Mouse (Mus musculus) spleen, adult 2 months (tissue): ENCODE results near the gene Krtap15. TPM values are rescaled to one million over a fixed set of nuclear protein-coding genes. Genes with fewer than 3 reads are reported as not detected.
A peak's percentile ranks its signal among the peaks of the same experiment; 100 is the strongest.

Source experiments
- DNase-seq, 2 experiments: peaks; one replicate each; pipeline versions ENCODE4 v3.0.0 to v3.0.0-alpha.2; 2012 to 2021; ENCODE audit warnings: low spot score in 2 of 2, low read depth in 1 of 2
- H3K27ac ChIP-seq: fragments of 200-500 bp; 2 replicates; pipeline ENCODE4 v1.5.1; 2012; ENCODE audit warnings: low read length, inconsistent platforms; ENCODE audit not compliant: insufficient read depth
- H3K27me3 ChIP-seq: fragments of 200-500 bp; 2 replicates; pipeline ENCODE4 v1.6.1; 2012; ENCODE audit warnings: mild to moderate bottlenecking, moderate library complexity, low read length, inconsistent platforms; ENCODE audit not compliant: control insufficient read depth, insufficient read depth
- H3K36me3 ChIP-seq: fragments of 200-500 bp; 2 replicates; pipeline ENCODE4 v1.6.1; 2012; ENCODE audit warnings: mild to moderate bottlenecking, low read length, inconsistent platforms; ENCODE audit not compliant: control insufficient read depth, insufficient read depth
- H3K4me1 ChIP-seq: fragments of 200-500 bp; 2 replicates; pipeline ENCODE4 v1.6.1; 2011; ENCODE audit warnings: inconsistent platforms; ENCODE audit not compliant: control insufficient read depth, insufficient read depth, insufficient read length
- H3K4me3 ChIP-seq: fragments of 200-500 bp; 2 replicates; pipeline ENCODE4 v1.5.1; 2011; ENCODE audit warnings: mild to moderate bottlenecking, inconsistent platforms; ENCODE audit not compliant: insufficient read depth, insufficient read length; ENCODE audit errors: extremely low read depth
- CTCF ChIP-seq: fragments of 200-500 bp; IDR thresholded peaks from 2 replicates; pipeline ENCODE4 v1.5.1; 2011; ENCODE audit warnings: mild to moderate bottlenecking, inconsistent platforms; ENCODE audit not compliant: insufficient read depth, insufficient read length, insufficient replicate concordance; ENCODE audit errors: extremely low read depth
- POLR2A ChIP-seq: fragments of 200-500 bp; IDR thresholded peaks from 2 replicates; pipeline ENCODE4 v1.6.1; 2011; ENCODE audit warnings: low read depth, low read length, inconsistent platforms
- WGBS: fragments of 180-500 bp; shearing (Covaris S2); methylation state at CpG from one replicate; pipeline ENCODE4 v1.1.7; 2018; 5-methylcytosine and 5-hydroxymethylcytosine counted together
- polyA plus RNA-seq: library from polyadenylated mRNA; depleted of rRNA; stranded (reverse); fragments of >200 nt; gene quantifications from 2 replicates; pipeline ENCODE4 v1.2.3, GENCODE M21; 2012

The Krtap15 gene
- polyA plus RNA-seq, 1 experiment, result not detected

- Histone ChIP-seq H3K36me3 (no peaks in the 10 kb centered on the region), H3K4me3 (no peak overlapping the region), H3K27me3 (no peaks in the 10 kb centered on the region), H3K4me1 (no peaks in the 10 kb centered on the region), H3K27ac (no peak overlapping the region)
- no peak for DNase-seq
- TF ChIP-seq POLR2A, result no peak
- no peak for TF ChIP-seq CTCF
- 86% methylated on average over 3 of the region's 3 CpGs for WGBS
Observed at GRCm38 (mm10) chr16:88826978-88827377, 7.0 kb downstream of the Krtap15 start.

- H3K36me3 ChIP-seq, result no peaks in the 10 kb centered on the region
- no peak overlapping the region for H3K27ac ChIP-seq
- no peak for TF ChIP-seq POLR2A
- H3K4me3 ChIP-seq, result no peak overlapping the region
- no peak for DNase-seq
- no peaks in the 10 kb centered on the region for H3K4me1 ChIP-seq
- 88% methylated on average over 1 of the region's 1 CpGs for WGBS
- H3K27me3 ChIP-seq, result no peaks in the 10 kb centered on the region
Observed at GRCm38 (mm10) chr16:88847363-88847762, 27.3 kb downstream of the Krtap15 start.

GRCm38 (mm10) chr16:88848558-88848957 lies 28.5 kb downstream of the Krtap15 start:
- Histone ChIP-seq H3K36me3 (no peaks in the 10 kb centered on the region), H3K27me3 (no peaks in the 10 kb centered on the region), H3K4me1 (no peaks in the 10 kb centered on the region), H3K4me3 (no peak overlapping the region), H3K27ac (no peak overlapping the region)
- TF ChIP-seq CTCF (no peak), POLR2A (no peak)
- 86% methylated on average over 4 of the region's 4 CpGs for WGBS
- no peak for DNase-seq

- no peaks in the 10 kb centered on the region for H3K4me1 ChIP-seq
- H3K36me3 ChIP-seq, result no peaks in the 10 kb centered on the region
- no peak overlapping the region for H3K4me3 ChIP-seq
- no peaks in the 10 kb centered on the region for H3K27me3 ChIP-seq
- H3K27ac ChIP-seq, result no peak overlapping the region
- 17% methylated on average over 5 of the region's 5 CpGs for WGBS
- TF ChIP-seq POLR2A (no peak), CTCF (0 out of 2 replicates have a peak, but pooled peaks have one; percentile 3)
- no peak for DNase-seq
Observed at GRCm38 (mm10) chr16:88851450-88851849, 31.4 kb downstream of the Krtap15 start.

GRCm38 (mm10) chr16:88864887-88865407 lies 44.9 kb downstream of the Krtap15 start:
- 86% methylated on average over 4 of the region's 4 CpGs for WGBS
- DNase-seq, result no peak
- no peak overlapping the region for H3K4me3 ChIP-seq
- no peaks in the 10 kb centered on the region for H3K36me3 ChIP-seq
- no peaks in the 10 kb centered on the region for H3K27me3 ChIP-seq
- TF ChIP-seq POLR2A (no peak), CTCF (no peak)
- H3K27ac ChIP-seq, result no peak overlapping the region
- no peaks in the 10 kb centered on the region for H3K4me1 ChIP-seq

- no peak for TF ChIP-seq POLR2A
- TF ChIP-seq CTCF, result no peak
- H3K36me3 ChIP-seq, result no peaks in the 10 kb centered on the region
- H3K4me1 ChIP-seq, result no peaks in the 10 kb centered on the region
- no peaks in the 10 kb centered on the region for H3K27me3 ChIP-seq
- H3K4me3 ChIP-seq, result no peak within 1 kb of the TSS
- 86% methylated on average over 6 of the region's 6 CpGs for WGBS
- DNase-seq, result no peak
- no peak within 1 kb of the TSS for H3K27ac ChIP-seq
Observed at GRCm38 (mm10) chr16:88869311-88869710, 49.3 kb downstream of the Krtap15 start, which contains the start of gene Krtap19-1. Gene Krtap19-1, minus strand, starts transcription at chr16:88869411.

- no peaks in the 10 kb centered on the region for H3K27me3 ChIP-seq
- DNase-seq, result no peak
- H3K4me3 ChIP-seq, result no peak within 1 kb of the TSS
- no peak within 1 kb of the TSS for H3K27ac ChIP-seq
- WGBS, result 93% methylated on average over 3 of the region's 3 CpGs
- H3K4me1 ChIP-seq, result no peaks in the 10 kb centered on the region
- no peaks in the 10 kb centered on the region for H3K36me3 ChIP-seq
- TF ChIP-seq CTCF (no peak), POLR2A (no peak)
Observed at GRCm38 (mm10) chr16:88874169-88874568, 54.2 kb downstream of the Krtap15 start, which contains the start of gene Krtap19-2. Gene Krtap19-2, minus strand, starts transcription at chr16:88874269.
